Mouse (Mus musculus): ENCODE measurements around the gene Tnn.

Gene Tnn

DNA sequence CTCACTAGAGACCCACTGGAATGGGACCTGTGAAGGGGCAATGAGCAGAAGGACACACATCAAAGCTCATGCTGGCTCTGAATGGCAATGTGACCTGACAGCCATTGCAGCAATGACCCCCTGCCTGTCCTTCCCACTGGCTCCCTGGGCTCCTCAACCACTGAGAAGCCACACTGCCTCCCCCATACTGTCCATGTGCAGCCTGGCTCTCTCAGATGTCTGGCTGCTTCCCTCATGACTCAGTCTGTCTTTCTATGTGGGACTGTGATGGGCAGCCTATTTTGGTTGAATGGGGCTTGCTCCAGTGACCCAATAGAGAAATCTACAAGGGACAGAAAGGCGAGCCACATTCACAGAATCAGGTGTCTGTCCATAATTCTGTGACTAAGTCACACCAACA is 70.7 kb downstream of the Tnn start:
- peak; percentile 22 for DNase-seq (ENCODE audit: low read depth)

DNA sequence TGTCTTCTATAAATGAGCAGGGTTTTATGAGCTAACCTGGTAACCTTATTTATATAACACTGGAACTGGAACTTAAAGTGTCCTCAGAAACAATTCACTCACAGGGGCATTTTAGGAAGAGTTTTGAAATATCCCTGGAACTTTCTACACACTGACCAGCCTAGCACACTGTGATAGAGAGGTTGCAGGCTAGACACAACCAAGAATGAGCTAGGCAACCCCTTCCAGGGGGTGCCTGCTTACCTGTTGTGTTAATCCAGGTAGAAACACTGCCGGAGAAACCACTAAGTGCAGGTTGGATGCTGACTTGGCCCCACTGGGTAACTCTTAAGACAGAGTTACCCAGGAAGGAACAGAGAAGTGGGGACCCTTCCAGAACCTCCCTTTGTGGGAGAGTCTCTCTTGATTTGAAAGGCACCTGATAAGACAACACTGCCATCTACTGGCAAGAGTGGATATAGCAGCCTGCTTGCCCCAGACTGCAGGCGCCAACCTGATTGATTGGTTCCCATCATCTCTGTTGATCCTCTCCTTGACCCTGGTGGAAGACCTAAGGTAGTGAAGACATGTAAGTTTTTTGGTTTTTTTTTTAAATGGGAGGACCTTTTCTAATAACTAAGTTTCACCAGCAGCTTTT is 72.5 kb downstream of the Tnn start:
- DNase-seq (ENCODE audit: low read depth), result peak; percentile 93

DNA sequence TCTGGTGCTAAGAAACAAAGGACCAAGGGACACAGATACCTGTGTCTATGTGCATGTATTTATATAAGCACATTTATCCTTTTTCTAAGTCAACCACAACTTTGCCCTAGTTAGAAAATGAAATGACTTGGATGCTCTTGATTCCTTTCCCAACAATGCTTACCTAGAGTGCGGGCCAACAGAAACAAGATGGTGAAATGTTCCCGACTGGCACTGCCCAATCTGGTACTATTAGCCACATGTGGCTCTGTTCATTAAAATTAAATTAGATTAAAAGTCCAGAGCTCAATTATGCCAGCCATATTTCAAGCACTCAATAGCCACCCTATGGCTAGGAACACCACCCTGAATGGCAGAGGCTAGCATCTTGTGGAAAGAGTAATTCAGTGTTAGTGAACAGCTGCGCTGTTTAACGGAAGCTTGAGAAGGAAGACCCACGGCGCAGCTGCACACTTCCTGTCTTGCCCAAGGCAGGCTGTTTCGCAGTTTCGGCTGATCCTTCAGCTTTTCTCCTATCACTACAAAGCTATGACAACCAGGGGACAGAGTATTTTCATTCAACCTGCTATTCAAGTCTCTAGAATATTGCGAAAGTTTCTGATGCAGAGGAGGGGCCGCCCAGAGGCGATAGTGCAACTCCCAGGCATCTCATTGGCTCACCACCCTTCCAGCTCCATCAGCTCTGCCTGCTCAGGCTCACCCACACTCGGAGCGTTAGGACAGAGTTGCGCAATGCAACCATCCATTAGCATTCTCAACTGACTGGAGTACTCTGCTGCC is 74.3 kb downstream of the Tnn start:
- DNase-seq (ENCODE audit: low read depth), result peak; percentile 58

DNA sequence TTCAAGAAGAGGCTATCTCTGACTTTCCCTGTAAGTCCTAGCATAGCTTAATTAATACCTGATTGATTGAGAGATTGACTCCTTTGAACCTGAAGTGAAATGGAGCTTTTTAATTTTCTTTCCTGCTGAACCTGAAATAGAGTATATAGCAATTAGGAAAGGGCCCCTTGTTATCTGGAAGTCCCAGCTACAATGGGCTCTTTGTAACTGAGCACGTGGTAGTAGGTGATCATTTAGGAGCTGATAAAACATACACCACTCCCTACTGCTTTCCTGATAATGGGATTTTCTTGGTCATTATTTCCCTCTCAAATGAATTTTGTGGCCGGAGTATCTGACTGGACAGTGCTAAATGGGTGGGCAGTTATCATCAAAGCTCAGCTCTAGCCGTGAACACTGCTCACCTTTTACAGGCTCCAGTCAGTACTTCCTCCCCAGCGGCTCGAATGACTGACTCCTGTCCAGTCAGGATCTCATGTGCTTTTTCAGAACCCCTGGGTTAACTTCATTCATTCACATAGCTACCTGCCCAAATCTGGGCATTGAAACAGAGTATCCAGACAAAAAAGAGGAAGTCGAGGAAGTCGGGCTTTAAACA is 88.7 kb downstream of the Tnn start:
- DNase-seq (ENCODE audit: low read depth), result no peak

DNA sequence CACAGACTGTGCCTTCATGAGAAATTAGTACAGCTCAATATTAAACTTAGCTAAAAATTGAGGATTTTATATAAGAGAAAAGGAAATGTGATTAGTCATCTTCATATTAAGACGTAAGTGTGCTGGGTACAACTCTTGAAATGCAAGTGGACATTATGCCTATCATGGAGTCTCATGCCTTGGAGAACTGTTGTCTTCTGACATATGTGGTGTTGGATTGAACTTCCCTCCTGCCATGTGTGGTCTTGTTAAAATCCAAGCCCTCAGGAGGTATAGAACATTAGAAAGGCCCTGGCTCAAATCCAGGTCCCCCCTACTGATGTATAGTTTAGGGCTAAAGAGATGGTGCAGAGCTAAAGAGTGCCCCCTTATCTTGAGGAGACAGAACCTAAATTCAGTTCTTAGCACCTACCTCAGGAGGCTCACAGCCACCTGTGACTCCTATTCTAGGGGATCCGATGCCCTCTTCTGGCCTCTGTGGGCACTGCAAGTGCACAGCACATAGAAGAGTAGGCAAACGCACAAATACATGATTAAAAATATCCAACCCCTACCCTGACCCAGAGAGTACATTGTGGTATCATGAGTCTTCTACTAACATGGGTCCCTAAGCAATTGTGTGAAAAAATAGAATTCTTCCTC is 91.5 kb downstream of the Tnn start:
- peak; percentile 51 for DNase-seq (ENCODE audit: low read depth)

DNA sequence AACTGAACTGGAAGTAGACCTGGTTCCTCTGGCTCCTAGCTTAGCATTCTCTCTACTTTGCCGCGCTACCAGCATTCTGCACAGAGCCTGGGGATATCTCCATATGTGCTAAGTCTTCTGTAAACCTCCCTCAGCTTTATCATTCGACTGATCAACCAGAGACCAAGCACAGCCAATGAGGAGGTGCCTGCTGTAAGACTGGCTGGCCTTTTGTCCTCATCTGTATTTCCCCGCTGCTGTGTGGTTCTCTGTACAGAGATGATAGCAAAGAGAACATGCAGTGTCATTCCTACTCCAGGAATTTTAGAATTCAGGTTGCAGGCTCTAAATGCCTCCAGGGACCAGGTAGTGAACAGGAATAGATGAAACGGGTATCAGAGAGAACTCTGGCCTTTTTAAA is 92.1 kb downstream of the Tnn start:
- no peak for DNase-seq (ENCODE audit: low read depth)

DNA sequence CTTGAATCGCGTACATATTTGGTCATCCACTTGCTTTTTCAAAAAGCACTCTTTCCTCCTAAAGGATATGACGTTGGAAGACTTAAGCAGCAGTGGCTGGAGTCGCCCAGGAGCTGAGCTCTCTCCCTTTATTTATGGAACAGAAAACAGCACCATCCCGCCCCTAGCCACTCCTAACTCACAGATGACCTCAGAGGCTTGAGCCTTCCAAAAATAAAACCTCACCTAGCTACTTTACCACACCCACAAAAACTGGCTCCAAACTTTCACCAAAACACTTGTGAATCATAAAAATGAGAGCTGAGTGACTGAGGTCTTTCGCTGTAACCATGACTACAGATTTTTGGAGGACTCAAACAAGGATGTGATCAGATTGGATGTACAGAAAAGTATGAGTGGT is 92.8 kb downstream of the Tnn start:
- peak; percentile 71 for DNase-seq (ENCODE audit: low read depth)

DNA sequence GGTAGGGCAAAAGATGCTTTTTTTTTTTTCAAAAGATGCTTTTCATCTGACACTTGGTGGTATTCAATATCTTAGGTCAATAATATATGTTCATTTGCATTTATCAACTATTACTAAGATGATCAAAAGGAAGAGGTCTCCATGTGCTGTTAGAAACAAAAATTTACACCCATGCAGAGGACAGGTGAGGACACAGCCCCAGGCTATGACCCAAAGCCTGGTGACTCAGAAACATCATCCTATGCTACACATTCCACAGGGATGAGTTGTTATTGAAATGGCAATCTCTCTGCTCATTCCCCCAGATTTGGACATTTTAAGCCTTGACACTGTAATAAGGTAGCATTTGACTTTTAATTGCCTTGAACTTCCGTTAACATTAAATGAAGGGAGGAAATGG is 93.5 kb downstream of the Tnn start:
- peak; percentile 60 for DNase-seq (ENCODE audit: low read depth)

DNA sequence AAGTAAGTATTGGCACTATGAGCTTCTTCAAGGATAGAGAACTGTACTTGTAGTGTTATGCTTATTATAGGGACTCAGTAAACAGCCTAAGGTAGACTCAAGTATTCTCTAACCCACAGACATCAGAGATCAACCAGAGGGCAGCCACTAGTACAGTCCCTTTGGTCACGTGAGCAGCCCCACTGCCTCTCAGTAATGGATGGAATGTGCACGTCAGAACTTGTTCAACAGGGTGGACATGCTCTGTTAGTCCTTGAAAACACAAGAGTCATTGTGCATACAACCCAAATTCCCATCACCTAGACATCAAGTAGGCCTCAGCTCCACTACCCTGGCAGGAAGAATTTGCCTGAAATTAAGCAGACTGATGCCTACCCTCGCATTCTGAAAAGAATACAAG is 95.7 kb downstream of the Tnn start:
- DNase-seq (ENCODE audit: low read depth), result no peak

DNA sequence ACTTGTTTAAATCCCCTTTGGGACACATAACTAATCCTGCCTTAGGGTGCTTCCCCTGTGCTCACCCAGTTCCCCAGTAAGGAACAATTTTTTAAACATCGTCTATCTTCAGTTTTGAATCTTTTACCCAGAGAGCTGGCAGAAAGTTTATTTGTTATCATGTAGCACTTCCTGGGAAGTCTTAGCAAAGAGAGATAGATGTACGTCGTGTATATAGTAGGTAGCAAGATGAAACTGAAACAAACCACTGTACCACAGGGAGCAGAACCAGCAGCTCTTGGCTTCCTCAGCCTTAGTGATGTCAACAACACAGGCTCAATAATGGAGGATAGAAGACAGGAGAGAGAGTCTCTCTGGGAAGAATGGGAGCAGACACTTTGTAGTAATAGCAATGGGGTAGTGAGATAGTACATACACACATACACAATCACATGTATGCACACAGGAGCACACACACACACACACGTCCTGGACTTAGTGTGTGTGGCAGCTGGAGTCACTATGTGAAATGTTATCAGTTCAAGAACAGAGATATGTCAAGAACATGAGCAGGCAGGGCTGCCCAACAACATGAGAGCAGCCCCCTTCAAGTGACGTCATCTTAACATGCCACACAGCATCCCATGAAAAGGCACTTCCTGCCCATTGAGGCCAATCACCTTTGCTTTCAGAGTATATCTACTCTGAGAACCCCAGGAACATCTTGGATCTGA is 98.9 kb downstream of the Tnn start:
- no peak for DNase-seq (ENCODE audit: low read depth)

DNA sequence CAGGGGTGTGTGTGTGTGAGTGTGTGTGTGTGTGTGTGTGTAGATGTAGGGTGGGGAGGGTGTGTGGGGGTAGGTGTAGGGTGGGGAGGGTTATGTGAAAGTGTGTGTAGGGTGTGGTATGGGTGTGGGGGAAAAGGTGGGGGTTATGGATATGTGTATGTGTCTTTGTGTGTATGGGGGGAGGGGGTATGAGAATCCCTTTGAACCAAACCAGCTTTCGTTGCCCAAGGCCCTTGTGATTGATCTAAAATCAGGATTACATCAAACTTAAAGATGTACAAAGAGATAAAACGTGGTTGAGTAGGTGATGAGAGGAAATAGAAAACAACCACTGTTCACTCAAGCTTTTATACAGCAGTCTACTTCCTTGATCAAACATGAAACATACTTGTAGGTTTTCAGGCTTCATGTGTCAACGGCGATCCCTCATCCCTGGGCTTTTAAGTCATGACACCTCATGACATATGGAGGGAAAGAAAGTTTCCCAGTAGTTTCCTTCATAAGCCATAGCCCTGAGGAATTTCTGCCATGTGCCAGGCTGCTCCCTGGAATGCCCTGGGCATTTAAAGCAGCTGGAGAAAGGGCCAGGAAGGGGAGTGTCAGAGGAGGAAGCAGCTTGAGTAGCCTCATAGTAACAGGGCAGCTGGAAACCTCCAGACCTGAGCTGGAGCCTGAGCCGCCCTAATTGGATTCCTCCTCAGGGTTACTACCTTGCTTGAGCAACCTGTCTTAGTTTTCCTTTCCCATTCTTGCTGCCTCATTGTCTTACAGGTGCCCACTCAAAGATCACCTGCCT is 99.7 kb downstream of the Tnn start:
- DNase-seq (ENCODE audit: low read depth), result peak; percentile 26

DNA sequence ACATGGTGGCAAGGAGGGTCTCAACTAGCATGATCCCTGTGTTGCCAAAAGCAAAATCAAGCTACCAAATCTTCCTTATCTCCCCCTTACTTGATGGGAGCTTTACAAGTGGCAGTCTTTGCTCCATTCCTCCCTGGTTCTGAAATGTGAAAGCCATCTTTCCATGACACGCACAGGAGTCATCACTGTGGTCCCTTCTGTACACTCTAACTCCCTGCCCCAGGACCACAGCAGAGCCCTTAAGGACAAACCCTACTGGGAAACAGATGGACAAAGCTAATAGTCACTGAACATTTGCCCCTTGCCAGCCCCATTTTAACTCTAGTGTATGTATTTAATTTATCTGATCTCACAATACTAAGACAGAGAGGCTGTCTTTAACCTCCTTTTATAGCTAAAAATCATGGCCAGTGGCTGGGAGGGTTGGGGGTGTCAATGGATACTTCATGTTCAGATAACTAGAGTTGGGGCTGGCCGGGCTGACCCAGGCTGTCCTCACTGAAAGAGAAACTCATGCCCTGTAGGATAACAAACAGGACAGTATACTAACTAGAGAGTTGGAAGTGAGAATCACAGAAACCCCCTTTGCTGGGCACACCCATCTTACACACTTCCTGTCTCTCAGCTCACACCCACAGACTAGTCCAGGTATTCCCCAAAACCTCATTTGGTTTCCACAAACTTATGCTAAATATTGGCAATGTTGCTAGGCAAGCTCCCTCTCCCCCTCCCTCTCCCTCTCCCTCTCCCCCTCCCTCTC is 100.6 kb downstream of the Tnn start:
- DNase-seq (ENCODE audit: low read depth), result no peak

DNA sequence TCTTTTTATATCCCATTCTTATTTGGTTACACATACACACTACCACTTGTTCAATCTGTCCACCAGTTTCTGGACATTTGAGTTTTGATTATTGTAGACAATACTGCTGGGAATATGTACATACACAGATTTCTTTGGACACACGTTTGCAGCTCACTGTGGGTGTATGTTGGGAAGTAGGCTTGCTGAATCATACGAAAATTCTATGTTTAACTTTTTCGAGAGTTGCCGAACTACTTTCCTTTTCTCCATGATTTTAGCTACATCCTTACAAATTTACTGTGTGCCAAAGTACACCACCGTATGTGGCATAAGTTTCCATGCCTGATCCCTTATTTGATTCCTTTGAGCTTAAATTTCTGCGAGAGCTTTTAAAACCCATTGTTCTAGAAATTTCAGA is 102.5 kb downstream of the Tnn start:
- no peak for DNase-seq (ENCODE audit: low read depth)

DNA sequence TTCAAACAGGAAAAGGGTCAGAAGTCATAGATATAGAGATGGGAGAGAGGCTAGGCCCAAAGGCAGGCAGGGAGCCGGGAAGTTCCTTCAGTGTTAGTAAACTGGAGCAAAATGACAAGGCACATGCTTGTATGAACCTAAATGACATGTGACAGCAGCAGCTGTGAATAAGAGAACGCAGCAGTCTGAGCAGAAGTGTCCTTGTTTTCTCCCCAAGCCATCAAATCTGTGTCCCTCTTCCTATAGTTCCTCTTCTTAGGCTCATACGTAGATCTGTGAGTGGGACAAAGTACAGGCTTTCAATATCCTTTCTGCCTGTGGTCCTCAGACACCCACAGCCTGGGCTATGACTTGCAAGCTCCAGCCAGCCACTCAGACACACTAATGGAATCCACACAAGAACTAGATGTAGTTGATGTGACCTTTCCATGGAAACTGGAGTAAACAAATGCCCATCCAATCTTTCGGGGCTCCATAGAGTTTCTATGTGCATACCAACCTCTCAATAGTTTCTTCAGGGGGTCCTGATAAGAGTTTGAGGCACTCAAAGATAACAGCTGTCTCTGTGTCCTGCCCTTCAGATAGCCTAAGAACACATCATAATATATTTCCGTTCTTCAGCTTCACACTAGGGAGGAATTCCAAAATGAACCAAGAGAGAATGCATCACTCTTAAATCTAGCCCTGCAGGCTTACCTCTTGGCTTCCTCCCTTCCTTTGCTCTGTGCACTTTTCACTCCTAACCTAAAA is 104.1 kb downstream of the Tnn start:
- no peak for DNase-seq (ENCODE audit: low read depth)

DNA sequence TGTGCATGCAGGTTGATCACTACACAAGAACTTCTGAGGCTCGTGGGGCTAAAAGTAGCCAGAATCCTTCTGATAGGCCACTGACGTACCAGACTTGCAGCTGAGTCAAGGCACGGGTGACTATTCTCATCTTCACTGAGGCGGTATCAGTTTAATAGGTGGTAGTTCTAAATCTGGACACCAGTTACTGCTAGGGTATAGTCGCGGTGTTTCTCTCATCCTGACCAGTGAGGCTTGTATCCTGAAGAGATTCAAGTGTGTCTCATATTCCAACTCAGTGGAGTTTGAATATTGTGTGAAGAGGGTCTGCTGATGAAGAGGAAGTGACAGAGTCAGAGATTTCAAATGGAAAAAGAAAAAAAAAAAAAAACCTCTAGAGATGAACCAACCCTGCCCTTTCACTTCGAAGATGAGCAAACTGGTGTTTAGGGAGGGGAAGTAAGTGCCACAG is 105.9 kb downstream of the Tnn start:
- DNase-seq (ENCODE audit: low read depth), result no peak

DNA sequence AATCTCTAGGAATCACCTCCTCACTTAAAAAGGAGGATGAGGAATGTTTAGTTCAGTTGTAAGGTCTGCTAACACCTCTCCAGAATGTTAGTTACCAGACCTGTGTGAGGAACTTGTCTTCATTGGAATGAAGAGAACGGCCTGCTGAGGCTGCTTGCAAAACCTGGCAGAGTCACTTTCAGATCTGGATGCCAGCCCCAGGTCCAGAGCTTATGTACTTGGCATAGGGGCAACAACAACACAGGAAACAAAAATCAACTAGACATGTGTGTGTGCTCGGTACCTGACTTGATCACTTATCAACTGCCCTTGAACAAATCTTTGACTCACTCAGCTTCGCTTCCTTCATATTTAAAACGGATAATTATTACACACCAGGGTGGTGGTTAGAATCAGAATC is 106.6 kb downstream of the Tnn start:
- no peak for DNase-seq (ENCODE audit: low read depth)

DNA sequence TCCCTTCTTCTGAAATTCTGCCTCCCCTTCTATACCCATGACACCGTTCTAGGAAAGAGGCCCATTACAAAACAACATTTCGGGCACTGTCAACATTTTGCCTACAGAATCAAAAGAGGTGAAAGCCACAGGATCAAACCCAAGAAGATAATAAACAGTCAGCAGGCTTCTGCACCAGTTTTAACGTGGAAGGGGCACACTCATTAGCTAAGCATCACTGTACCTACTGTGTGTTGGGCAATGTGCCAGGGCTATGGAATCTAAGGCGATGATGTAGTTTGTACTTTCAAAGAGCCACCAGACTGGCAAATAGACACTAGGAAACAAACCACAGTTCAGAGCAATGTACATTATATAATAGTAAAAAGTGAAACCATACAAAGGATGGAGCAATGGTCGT is 107.4 kb downstream of the Tnn start:
- DNase-seq (ENCODE audit: low read depth), result no peak

DNA sequence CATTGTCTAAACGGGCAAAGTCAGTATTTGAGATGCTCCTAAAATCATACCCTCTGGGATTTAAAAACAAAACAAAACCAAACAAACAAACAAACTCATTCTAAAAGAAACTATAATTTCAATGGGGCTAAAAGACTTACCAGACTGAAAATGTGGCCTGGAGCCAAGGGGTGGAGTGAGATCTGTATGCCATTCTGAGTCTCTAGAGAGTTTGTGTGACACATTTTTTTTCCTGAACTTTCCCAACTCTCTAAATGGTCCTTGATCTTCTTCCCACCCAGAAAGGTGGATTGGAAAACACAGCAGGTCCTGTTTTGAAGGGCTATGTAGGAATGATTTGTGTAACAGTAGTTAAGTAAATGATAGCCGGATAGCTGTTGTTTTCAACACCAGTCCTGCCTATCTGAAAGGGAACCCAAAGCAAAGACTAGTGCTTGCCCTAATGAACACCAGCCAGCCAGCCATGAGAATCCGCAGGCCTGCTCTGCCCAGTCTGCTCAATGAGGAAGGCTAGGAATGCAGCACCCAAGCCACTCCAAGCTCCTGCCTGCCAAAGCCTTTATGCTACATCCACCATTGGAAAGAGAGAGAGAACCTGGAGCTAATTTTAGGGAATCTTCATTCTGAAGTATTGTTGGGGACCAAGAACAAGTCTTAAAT is 108.2 kb downstream of the Tnn start:
- peak; percentile 58 for DNase-seq (ENCODE audit: low read depth)

DNA sequence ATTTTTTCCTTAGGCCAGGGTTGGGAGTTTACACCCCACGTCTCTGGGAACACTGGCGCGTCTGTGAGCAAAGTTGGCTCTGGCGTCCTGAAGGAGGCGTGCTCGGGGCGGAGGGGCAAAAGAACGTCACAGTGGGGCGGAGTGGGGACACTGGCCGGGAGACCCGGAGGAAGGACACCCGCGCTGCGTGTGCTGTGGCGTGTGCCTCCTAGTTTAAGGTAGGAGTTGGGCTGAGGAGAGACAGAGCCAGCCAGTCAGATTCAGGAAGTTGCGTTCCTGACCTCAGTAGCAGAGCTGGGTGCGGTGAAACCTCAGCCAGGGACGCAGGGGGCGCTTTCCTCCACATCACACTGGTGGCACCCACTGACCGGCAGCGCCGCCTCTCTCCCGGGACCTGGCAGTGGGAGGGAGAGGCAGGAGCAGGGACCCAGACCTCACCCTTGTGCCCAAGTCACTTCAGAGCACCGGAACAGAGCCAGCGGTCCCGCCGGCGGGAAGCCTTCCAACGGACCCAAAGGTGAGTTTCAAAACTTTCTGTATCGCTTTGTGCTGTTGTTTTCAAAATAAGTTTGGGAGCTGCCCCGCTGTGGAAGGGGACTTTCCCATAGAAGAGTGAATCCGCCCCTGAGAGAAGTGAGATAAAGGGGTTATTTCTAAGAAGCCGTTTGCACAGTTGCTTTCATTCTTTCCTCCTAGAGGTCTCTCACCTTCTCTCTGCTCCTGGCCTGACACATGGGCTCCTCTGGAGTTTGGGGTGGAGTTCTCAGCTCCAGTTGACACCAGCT is 109.0 kb downstream of the Tnn start, which contains the start of gene 4930523C07Rik:
TSS of gene 4930523C07Rik (plus strand) at position 146 of the 785 bp plus-strand sequence.
- DNase-seq (ENCODE audit: low read depth), result peak; percentile 79

Data from NIH3T3 (cell line).